Mouse (Mus musculus) heart, embryonic 15.5 days (tissue): ENCODE results near the gene Zfp622. TPM values are rescaled to one million over a fixed set of nuclear protein-coding genes. Genes with fewer than 3 reads are reported as not detected.

Experiments
- ATAC-seq: fragments of 200-750 bp; cut with Nextera tagmentation; replicated peaks from 2 replicates; pipeline ENCODE4 v1.8.0; 2017; ENCODE audit warnings: low read depth, moderate TSS enrichment; ENCODE audit not compliant: insufficient number of reproducible peaks, insufficient read depth, low FRiP score
- H3K27ac ChIP-seq: fragments of 300-500 bp; sonication (generic); 2 replicates; pipeline ENCODE4 v1.5.1; 2015; ENCODE audit warnings: mild to moderate bottlenecking, inconsistent platforms
- H3K27me3 ChIP-seq: fragments of 300-500 bp; sonication (generic); 2 replicates; pipeline ENCODE4 v1.6.1; 2015; ENCODE audit warnings: inconsistent platforms
- H3K36me3 ChIP-seq: fragments of 300-500 bp; sonication (generic); 2 replicates; pipeline ENCODE4 v1.6.1; 2015; ENCODE audit warnings: mild to moderate bottlenecking, inconsistent platforms
- H3K4me1 ChIP-seq: fragments of 300-500 bp; sonication (generic); replicated peaks from 2 replicates; pipeline ENCODE4 v1.6.1; 2015; ENCODE audit warnings: inconsistent platforms
- H3K4me2 ChIP-seq: fragments of 300-500 bp; sonication (generic); 2 replicates; pipeline ENCODE4 v1.6.1; 2015; ENCODE audit warnings: inconsistent platforms, mild to moderate bottlenecking, moderate library complexity
- H3K4me3 ChIP-seq: fragments of 300-500 bp; sonication (generic); 2 replicates; pipeline ENCODE4 v1.5.1; 2015; ENCODE audit warnings: mild to moderate bottlenecking, inconsistent platforms
- H3K9ac ChIP-seq: fragments of 300-500 bp; sonication (generic); 2 replicates; pipeline ENCODE4 v1.6.1; 2015; ENCODE audit warnings: mild to moderate bottlenecking, inconsistent platforms
- H3K9me3 ChIP-seq: fragments of 300-500 bp; sonication (generic); replicated peaks from 2 replicates; pipeline ENCODE4 v1.6.1; 2016; ENCODE audit warnings: inconsistent platforms
- WGBS: fragments of 180-500 bp; shearing (Covaris S2); methylation state at CpG from one replicate; pipeline ENCODE4 v1.1.7; 2015; ENCODE audit warnings: mixed read lengths; 5-methylcytosine and 5-hydroxymethylcytosine counted together
- polyA plus RNA-seq: library from polyadenylated mRNA; unstranded; fragments of >200 nt; fragmentation: Nextera tagmentation; extraction: Ambion mirVana; gene quantifications from 2 replicates; pipeline ENCODE4 v1.2.1, GENCODE M21; 2015

Gene Zfp622
- 16.4 and 20.2 TPM in 2 replicates for polyA plus RNA-seq

DNA sequence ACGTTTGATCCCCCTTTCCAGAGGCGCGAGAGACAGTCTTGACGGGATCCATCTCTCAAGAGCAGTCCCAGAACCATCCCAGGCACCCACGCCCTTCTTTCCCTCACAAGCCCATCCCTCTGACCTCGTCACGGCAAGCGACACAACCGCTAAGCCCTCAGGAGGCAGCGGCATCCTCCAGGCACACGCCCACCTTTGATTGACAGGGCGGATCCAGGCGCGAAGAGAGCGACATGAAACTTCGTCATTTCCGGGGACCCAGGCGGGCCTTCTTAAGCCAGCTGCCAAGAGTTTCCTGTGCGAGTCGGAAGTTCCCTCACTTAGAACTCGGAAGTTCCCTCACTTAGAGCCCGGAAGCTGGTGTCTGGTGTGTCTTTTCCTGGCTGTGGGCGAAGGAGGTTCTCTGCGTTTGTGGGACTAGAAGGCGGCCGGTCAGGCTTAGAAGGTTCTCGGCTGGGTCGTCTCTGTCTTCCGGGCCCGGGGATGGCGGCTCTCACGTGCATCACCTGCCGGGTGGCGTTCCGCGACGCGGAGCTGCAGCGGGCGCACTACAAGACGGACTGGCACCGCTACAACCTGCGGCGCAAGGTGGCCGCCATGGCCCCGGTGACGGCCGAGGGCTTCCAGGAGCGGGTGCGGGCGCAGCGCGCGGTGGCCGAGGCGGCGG, at the start of gene Zfp622:
TSS of gene Zfp622 (plus strand) at position 300 of the 667 bp plus-strand sequence.
- Histone ChIP-seq H3K9me3 (no peaks in the 10 kb centered on the region), H3K4me2 (peak within 1 kb of the TSS; percentile 85), H3K27me3 (no peaks in the 10 kb centered on the region), H3K36me3 (peaks cover 19% of the 10 kb centered on the region; the same call in 1 of the 2 replicates), H3K4me1 (peaks cover 14% of the 10 kb centered on the region), H3K4me3 (peak within 1 kb of the TSS; percentile 98), H3K9ac (peak within 1 kb of the TSS; percentile 89), H3K27ac (peak within 1 kb of the TSS; percentile 88)
- WGBS = under 1% methylated on average over 57 of the region's 57 CpGs
- ATAC-seq = peak; percentile 96

DNA sequence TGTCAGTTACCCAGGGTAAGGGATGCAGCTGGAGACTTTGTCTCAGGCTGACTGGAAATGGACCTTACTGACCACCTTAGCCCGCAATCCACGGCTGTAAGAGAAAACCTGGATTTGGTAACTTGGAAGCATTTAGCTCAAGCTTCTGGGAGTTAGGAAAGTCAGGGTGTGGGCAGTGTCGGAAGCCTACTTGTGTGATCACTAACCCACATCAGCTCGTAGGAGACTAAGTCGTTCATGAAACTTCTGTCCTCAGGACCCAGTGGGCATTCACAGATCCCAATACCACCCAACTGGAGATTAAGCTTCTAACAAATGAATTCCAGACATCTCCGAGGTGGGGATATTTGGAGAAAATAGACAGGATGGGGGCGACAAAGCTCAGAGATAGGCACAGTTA, 49.8 kb upstream of the Zfp622 start:
- Histone ChIP-seq H3K9me3 (no peaks in the 10 kb centered on the region), H3K4me2 (no peak overlapping the region), H3K4me3 (no peak overlapping the region), H3K27me3 (no peaks in the 10 kb centered on the region), H3K36me3 (no peaks in the 10 kb centered on the region), H3K9ac (no peak overlapping the region), H3K27ac (no peak overlapping the region), H3K4me1 (peaks cover 40% of the 10 kb centered on the region)
- no peak for ATAC-seq
- 77% methylated on average over 7 of the region's 7 CpGs for WGBS

DNA sequence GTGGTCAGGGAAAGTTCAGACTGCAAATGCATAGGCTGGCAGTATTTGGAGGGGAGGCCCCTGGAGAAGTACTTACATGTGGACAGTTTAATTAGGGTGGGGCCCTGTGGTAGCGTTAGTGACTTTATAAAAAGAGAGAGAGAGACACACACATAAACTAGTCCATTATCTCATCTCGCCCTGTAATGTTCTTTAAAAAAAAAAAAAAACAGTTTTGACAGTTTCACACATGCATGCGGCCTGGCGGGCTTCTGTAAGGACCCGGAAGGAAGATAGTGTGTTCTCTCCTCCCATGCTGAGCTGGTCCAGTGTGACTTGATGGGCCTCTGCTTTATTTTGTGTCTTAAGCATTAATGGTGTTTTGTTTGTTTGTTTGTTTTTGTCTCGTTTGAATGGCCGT, 45.7 kb upstream of the Zfp622 start:
- Histone ChIP-seq H3K4me3 (no peak overlapping the region), H3K9me3 (no peaks in the 10 kb centered on the region), H3K27me3 (no peaks in the 10 kb centered on the region), H3K36me3 (no peaks in the 10 kb centered on the region), H3K9ac (no peak overlapping the region), H3K4me2 (no peak overlapping the region), H3K4me1 (peaks cover 12% of the 10 kb centered on the region), H3K27ac (no peak overlapping the region)
- ATAC-seq = no peak
- 86% methylated on average over 7 of the region's 7 CpGs for WGBS

DNA sequence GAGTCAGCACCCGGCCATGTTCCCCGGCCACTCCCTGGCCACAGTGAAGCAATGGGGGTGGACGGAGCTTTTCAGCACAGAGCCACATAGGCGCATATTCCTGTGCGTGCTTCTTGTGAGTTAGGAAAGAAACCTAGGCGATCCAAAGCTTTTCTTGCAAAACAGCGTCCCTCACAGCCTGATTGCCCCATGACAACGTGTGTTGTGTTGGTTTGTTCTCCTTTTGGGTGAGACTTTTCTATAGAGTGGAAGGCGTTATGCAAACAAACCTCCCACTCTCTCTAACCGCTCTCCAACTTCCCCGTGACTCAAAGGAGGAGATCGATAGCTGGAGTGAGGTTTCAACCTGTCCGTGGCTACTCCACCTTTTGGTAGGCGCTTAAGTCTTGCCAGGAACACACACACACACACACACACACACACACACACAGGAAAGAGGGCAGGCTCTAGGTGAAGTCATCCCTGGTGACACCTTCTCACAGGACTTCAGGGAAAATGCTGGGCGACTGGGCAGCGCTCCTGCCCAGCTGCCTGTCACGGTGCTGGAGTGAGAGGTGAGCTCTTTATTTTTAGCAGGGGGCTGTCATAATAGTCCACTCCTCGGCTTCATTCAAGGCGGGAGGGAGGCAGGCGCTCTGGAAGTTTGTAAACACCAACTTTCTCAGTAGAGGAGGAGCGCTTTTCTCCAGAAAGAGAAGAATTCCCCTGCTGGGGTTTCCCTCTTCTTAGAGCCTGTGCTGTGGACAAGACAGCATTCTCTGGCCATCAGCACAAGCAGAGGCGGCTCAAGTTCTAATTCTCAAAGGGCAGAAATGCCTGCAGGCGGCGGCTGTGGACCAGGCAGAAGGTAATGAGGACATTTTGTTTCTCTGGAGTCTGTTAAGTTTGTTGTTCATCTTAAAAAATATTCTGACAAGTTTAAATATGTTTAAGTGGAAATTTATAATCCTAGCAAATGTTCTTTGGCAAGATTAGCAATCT, 43.5 kb upstream of the Zfp622 start:
- Histone ChIP-seq H3K9ac (peak overlapping the region; percentile 64), H3K27me3 (no peaks in the 10 kb centered on the region), H3K9me3 (no peaks in the 10 kb centered on the region), H3K4me3 (peak overlapping the region; percentile 56), H3K4me2 (peak overlapping the region; percentile 53), H3K27ac (peak overlapping the region; percentile 92), H3K4me1 (peaks cover 20% of the 10 kb centered on the region), H3K36me3 (no peaks in the 10 kb centered on the region)
- peak; percentile 85 for ATAC-seq
- 21% methylated on average over 24 of the region's 24 CpGs for WGBS

DNA sequence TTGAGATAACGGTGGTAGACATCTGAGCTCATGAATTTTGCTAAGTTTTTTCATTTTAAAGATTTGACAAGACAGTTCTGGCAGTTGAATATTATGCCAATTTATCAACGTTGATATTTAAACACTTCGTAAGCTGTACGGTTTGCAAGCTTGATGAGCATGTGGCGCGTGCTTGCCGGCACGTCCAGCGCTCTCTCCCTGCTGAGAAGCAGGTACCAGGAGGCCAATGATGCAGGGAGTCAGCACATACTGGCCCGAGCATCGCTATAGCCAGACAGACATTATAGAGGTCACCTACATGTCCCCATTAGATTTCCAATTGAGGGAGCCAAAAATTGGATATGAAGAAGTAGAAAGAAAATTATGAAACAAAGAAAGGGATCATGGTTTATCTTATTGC, 42.7 kb upstream of the Zfp622 start:
- no peak for ATAC-seq
- Histone ChIP-seq H3K4me2 (peak overlapping the region; percentile 53), H3K9ac (peak overlapping the region; percentile 64), H3K4me1 (peaks cover 23% of the 10 kb centered on the region), H3K36me3 (no peaks in the 10 kb centered on the region), H3K27me3 (no peaks in the 10 kb centered on the region), H3K9me3 (no peaks in the 10 kb centered on the region), H3K4me3 (peak overlapping the region; percentile 56), H3K27ac (peak overlapping the region; percentile 92)
- WGBS = 56% methylated on average over 11 of the region's 11 CpGs

DNA sequence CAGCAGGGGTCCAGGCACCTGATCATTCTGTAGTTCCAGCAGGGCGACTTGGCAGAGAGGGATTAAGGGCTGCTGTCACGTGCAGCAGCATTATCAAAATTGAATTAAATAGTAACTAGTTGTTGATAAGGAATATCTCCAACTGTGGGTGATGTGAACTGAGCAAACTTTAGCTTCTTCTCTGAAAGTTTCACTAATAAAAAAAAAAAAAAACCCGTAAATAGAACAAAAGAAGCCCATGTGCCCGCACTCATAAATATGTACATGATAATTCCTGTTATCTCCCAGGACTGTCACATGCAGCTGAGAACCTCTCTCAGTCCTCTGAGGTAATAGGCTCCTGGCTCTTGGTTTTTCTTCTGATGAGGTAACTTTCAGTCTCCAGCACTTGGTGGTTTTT, 41.8 kb upstream of the Zfp622 start:
- peak overlapping the region; percentile 92 for H3K27ac ChIP-seq
- peaks cover 25% of the 10 kb centered on the region for H3K4me1 ChIP-seq

DNA sequence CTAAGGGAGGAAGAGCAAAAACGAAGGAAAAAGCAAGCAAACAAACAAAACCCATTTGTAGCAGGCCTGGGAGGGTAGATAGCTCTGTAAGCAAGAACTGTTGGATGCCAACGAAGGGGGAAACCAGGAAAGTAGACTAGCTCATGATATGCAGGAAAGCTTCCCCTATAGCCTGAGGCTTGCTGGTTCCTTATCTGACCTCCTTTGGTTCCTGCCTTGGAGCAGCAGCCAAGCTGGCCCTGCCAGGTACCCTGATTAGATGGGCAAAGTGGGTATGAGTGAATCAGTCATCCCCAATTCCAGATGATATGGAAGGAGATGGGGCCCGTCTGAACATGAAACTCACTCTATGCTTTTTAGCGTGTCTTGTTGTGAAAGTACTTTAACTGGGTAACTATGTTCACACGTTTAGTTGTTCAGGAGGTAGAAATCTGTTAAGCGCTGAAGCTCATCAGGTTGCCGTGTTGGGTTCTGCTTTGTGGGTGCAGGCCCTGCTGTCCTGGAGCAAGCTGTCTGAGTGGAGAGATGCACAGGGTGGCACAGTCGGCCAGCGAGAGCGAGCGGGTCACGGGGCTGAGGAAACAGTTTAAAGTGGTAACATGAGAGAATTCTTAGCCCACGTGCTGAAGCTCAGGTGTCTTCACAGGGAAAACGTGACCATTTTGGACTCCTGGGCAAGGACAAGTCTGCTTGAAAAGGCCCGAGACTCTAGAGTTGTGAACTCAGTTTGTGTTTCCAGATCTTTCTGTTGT, 40.6 kb upstream of the Zfp622 start:
- no peaks in the 10 kb centered on the region for H3K9me3 ChIP-seq
- peaks cover 26% of the 10 kb centered on the region for H3K4me1 ChIP-seq
- peak overlapping the region; percentile 53 for H3K4me2 ChIP-seq
- no peaks in the 10 kb centered on the region for H3K27me3 ChIP-seq
- ATAC-seq = no peak
- peak overlapping the region; percentile 56 for H3K4me3 ChIP-seq
- H3K9ac ChIP-seq = peak overlapping the region; percentile 43
- WGBS = 64% methylated on average over 15 of the region's 15 CpGs
- peak overlapping the region; percentile 92 for H3K27ac ChIP-seq
- no peaks in the 10 kb centered on the region for H3K36me3 ChIP-seq

More for the DNA sequence above, 41.8 kb upstream of the Zfp622 start:
- H3K27me3 ChIP-seq = no peaks in the 10 kb centered on the region
- ATAC-seq = no peak
- 37% methylated on average over 4 of the region's 4 CpGs for WGBS
- peak overlapping the region; percentile 64 for H3K9ac ChIP-seq
- H3K4me2 ChIP-seq = peak overlapping the region; percentile 53
- H3K4me3 ChIP-seq = peak overlapping the region; percentile 56
- H3K9me3 ChIP-seq = no peaks in the 10 kb centered on the region
- H3K36me3 ChIP-seq = no peaks in the 10 kb centered on the region

DNA sequence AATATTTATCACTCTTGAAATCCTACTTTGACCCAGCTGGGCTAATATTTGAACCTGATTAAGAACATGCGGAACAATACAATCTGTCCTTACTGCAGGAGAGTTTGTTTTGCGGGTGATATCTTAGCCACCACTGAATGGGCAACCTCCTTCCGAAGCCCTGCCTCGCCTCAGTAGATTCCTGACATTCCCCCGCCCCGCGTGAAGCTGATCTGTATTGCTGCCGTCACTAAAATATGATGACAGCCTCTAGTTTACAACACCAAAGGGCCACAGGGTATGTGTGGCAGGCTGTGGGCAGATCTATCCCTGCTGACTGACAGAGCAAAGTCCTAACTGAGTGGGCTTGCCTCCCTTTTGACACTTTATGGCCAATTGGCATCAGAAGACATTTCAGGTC, 38.9 kb upstream of the Zfp622 start:
- ATAC-seq = peak; percentile 25; the same call in 1 of the 2 replicates
- Histone ChIP-seq H3K4me3 (no peak overlapping the region), H3K27me3 (no peaks in the 10 kb centered on the region), H3K36me3 (no peaks in the 10 kb centered on the region), H3K4me2 (peak overlapping the region; percentile 53), H3K9ac (no peak overlapping the region), H3K27ac (peak overlapping the region; percentile 92), H3K9me3 (no peaks in the 10 kb centered on the region), H3K4me1 (peaks cover 29% of the 10 kb centered on the region)
- 29% methylated on average over 8 of the region's 8 CpGs for WGBS

DNA sequence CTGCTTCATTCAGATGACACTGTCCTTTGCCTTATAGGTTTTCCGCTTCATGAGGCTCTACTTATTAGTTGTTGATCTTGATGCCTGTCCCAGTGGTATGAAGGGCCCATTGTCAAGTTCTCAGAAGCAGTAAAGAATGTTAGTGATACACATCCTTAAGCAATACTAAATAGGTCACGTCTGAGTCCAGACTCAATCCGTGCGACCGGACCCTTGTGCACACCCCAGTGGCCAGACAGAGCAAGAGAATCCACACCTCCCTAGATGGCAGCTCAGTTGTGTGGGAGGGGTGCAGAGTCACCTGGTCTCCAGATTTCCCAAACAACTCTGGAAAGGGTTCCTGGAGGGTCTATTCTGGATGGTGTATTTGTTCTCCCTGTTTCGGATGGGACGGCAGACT, 37.7 kb upstream of the Zfp622 start:
- ATAC-seq = no peak
- H3K36me3 ChIP-seq = no peaks in the 10 kb centered on the region
- H3K9me3 ChIP-seq = no peaks in the 10 kb centered on the region
- 89% methylated on average over 7 of the region's 7 CpGs for WGBS
- no peak overlapping the region for H3K4me2 ChIP-seq
- H3K4me3 ChIP-seq = no peak overlapping the region
- peaks cover 27% of the 10 kb centered on the region for H3K4me1 ChIP-seq
- no peak overlapping the region for H3K9ac ChIP-seq
- no peaks in the 10 kb centered on the region for H3K27me3 ChIP-seq
- H3K27ac ChIP-seq = no peak overlapping the region

DNA sequence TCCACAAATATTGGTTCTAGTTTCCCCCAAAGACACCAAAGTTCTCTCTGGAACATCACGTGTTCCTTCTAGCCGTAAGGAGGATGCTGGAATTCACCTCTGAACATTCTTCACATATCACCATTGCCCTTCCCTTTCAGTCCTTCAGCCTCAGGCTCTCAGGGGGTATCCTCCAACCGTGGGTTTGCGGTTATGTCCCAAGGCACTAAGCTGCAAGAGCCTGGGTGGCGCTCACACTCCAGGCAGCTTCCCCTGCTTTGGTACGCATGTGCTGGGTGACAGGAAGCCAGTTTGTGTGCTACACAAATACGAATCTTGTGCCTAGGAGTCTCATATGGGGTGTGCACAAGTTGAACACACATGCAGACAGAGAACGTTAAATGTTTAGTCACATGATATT, 36.8 kb upstream of the Zfp622 start:
- H3K36me3 ChIP-seq = no peaks in the 10 kb centered on the region
- ATAC-seq = no peak
- H3K4me3 ChIP-seq = no peak overlapping the region
- H3K9ac ChIP-seq = no peak overlapping the region
- no peaks in the 10 kb centered on the region for H3K27me3 ChIP-seq
- no peak overlapping the region for H3K4me2 ChIP-seq
- peaks cover 27% of the 10 kb centered on the region for H3K4me1 ChIP-seq
- 76% methylated on average over 8 of the region's 8 CpGs for WGBS
- H3K27ac ChIP-seq = no peak overlapping the region
- no peaks in the 10 kb centered on the region for H3K9me3 ChIP-seq
